Mouse (Mus musculus) adrenal gland, adult 8-10 months (tissue): Measurements from ENCODE around the gene Gapvd1. TPM values are rescaled to one million over a fixed set of nuclear protein-coding genes. Genes with fewer than 3 reads are reported as not detected.
A peak's percentile ranks its signal among the peaks of the same experiment; 100 is the strongest.
"Not testable (repeated sequence)": the region's sequence is repeated elsewhere in the genome, so short reads cannot be mapped to it uniquely, and the experiment has no call there.

Experiments used
- DNase-seq: peaks from one replicate; pipeline ENCODE4 v3.0.0; 2022
- total RNA-seq, 4 experiments: library from RNA; stranded (reverse); gene quantifications; 2 replicates each; pipeline ENCODE4 v1.2.4; 2022

Gapvd1 gene
- total RNA-seq: 10 to 100 TPM; 69.2 to 84.9 (median 78.4) TPM

GRCm38 (mm10) chr2:34754551-34755358 lies at the start of gene Gapvd1:
TSS of gene Gapvd1 (minus strand) at chr2:34755232.
- DNase-seq: no peak

GRCm38 (mm10) chr2:34804815-34805214 lies 49.8 kb upstream of the Gapvd1 start:
- no peak for DNase-seq

GRCm38 (mm10) chr2:34804172-34804571 lies 49.1 kb upstream of the Gapvd1 start:
- DNase-seq: no peak

- DNase-seq: no peak
These were observed 48.7 kb upstream of the Gapvd1 start for GRCm38 (mm10) chr2:34803746-34804145.

- DNase-seq: peak; percentile 45
These were observed 47.7 kb upstream of the Gapvd1 start for GRCm38 (mm10) chr2:34802565-34803245.

GRCm38 (mm10) chr2:34801516-34802482 lies 46.8 kb upstream of the Gapvd1 start:
- peak; percentile 97 for DNase-seq

GRCm38 (mm10) chr2:34800371-34800770 lies 45.3 kb upstream of the Gapvd1 start:
- no peak for DNase-seq

GRCm38 (mm10) chr2:34799357-34800256 lies 44.6 kb upstream of the Gapvd1 start, which contains the start of gene Rabepk:
TSS of gene Rabepk (minus strand) at chr2:34799912.
- DNase-seq: peak; percentile 84

- no peak for DNase-seq
These were observed 40.4 kb upstream of the Gapvd1 start for GRCm38 (mm10) chr2:34795426-34795825.

- DNase-seq: no peak
These were observed 39.5 kb upstream of the Gapvd1 start for GRCm38 (mm10) chr2:34794511-34794910.

GRCm38 (mm10) chr2:34792543-34792942 lies 37.5 kb upstream of the Gapvd1 start:
- not testable (repeated sequence) for DNase-seq

- DNase-seq: no peak
These were observed 35.2 kb upstream of the Gapvd1 start for GRCm38 (mm10) chr2:34790282-34790681.

GRCm38 (mm10) chr2:34784085-34784484 lies 29.1 kb upstream of the Gapvd1 start:
- no peak for DNase-seq

- DNase-seq: no peak
These were observed 28.3 kb upstream of the Gapvd1 start for GRCm38 (mm10) chr2:34783064-34784020.

- no peak for DNase-seq
These were observed 22.3 kb upstream of the Gapvd1 start for GRCm38 (mm10) chr2:34777237-34777868.

GRCm38 (mm10) chr2:34774493-34774892 lies 19.5 kb upstream of the Gapvd1 start:
- DNase-seq: no peak

- no peak for DNase-seq
These were observed 18.6 kb upstream of the Gapvd1 start for GRCm38 (mm10) chr2:34773673-34774072.

- peak; percentile 46 for DNase-seq
These were observed 17.5 kb upstream of the Gapvd1 start for GRCm38 (mm10) chr2:34772252-34773235.
